Mouse (Mus musculus) retina, postnatal 1 day (tissue): ENCODE data around the gene Gm21992.
"Not testable (repeated sequence)": the region's sequence is repeated elsewhere in the genome, so short reads cannot be mapped to it uniquely, and the experiment has no call there.

Experiments
- DNase-seq: peaks from one replicate; pipeline ENCODE4 v3.0.0-alpha.2; 2012

Gm21992 gene

GRCm38 (mm10) chr19:4812334-4812949 is 1.0 kb upstream of the Gm21992 start:
- DNase-seq = not testable (repeated sequence)

GRCm38 (mm10) chr19:4811909-4812242 is 464 bp upstream of the Gm21992 start:
- DNase-seq = no peak

- no peak for DNase-seq
Measured at GRCm38 (mm10) chr19:4810746-4811062, 708 bp downstream of the Gm21992 start.

GRCm38 (mm10) chr19:4810309-4810708 is 1.1 kb downstream of the Gm21992 start:
- DNase-seq = no peak

- DNase-seq = peak; percentile 53
Measured at GRCm38 (mm10) chr19:4803283-4803682, 8.1 kb downstream of the Gm21992 start.

- DNase-seq = peak; percentile 65
Measured at GRCm38 (mm10) chr19:4802691-4803091, 8.7 kb downstream of the Gm21992 start.

GRCm38 (mm10) chr19:4799083-4799482 is 12.3 kb downstream of the Gm21992 start:
- DNase-seq = no peak

GRCm38 (mm10) chr19:4797846-4798245 is 13.6 kb downstream of the Gm21992 start:
- DNase-seq = no peak

- no peak for DNase-seq
Measured at GRCm38 (mm10) chr19:4795929-4796328, 15.5 kb downstream of the Gm21992 start.

GRCm38 (mm10) chr19:4793831-4794422 is 17.5 kb downstream of the Gm21992 start, which contains the start of gene Rbm4:
Gene Rbm4 (minus strand): TSS chr19:4793901.
- DNase-seq = peak; percentile 100

- DNase-seq = no peak
Measured at GRCm38 (mm10) chr19:4793281-4793830, 18.1 kb downstream of the Gm21992 start.

- no peak for DNase-seq
Measured at GRCm38 (mm10) chr19:4786313-4786712, 25.1 kb downstream of the Gm21992 start.

GRCm38 (mm10) chr19:4785206-4785605 is 26.2 kb downstream of the Gm21992 start:
- no peak for DNase-seq

GRCm38 (mm10) chr19:4782891-4783290 is 28.5 kb downstream of the Gm21992 start:
- no peak for DNase-seq

GRCm38 (mm10) chr19:4772785-4773184 is 38.6 kb downstream of the Gm21992 start:
- no peak for DNase-seq

GRCm38 (mm10) chr19:4767507-4768148 is 43.8 kb downstream of the Gm21992 start:
- DNase-seq = no peak

- DNase-seq = no peak
Measured at GRCm38 (mm10) chr19:4762876-4763275, 48.5 kb downstream of the Gm21992 start.

- not testable (repeated sequence) for DNase-seq
Measured at GRCm38 (mm10) chr19:4760544-4760943, 50.9 kb downstream of the Gm21992 start.

GRCm38 (mm10) chr19:4756921-4757320 is 54.5 kb downstream of the Gm21992 start:
- no peak for DNase-seq

GRCm38 (mm10) chr19:4756193-4756911 is 55.1 kb downstream of the Gm21992 start, which contains the start of gene Rbm4b:
Gene Rbm4b (plus strand): TSS chr19:4756497.
- DNase-seq = peak; percentile 99

GRCm38 (mm10) chr19:4755565-4756192 is 55.7 kb downstream of the Gm21992 start:
- DNase-seq = peak; percentile 94

GRCm38 (mm10) chr19:4749975-4750374 is 61.4 kb downstream of the Gm21992 start:
- no peak for DNase-seq

- DNase-seq = no peak
Measured at GRCm38 (mm10) chr19:4748493-4748892, 62.9 kb downstream of the Gm21992 start.
